Mouse (Mus musculus) gastrocnemius, postnatal 4 days (tissue): ENCODE results near the gene Gm20708. TPM values are rescaled to one million over a fixed set of nuclear protein-coding genes. Genes with fewer than 3 reads are reported as not detected.
"Not testable (repeated sequence)": the region's sequence is repeated elsewhere in the genome, so short reads cannot be mapped to it uniquely, and the experiment has no call there.

Experiments used
- DNase-seq, 2 experiments: peaks; one replicate each; pipeline ENCODE4 v3.0.0; 2021 to 2022; ENCODE audit warnings: low spot score in 2 of 2, mixed read lengths in 2 of 2
- total RNA-seq, 2 experiments: library from RNA; stranded (reverse); gene quantifications; 2 replicates each; pipeline ENCODE4 v1.2.3; 2021

Gm20708 gene
- total RNA-seq, 2 experiments from 2014 or later, result 3.3 to 3.6 TPM

- DNase-seq, result peak; percentile 50 to 82
These were observed 28.8 kb upstream of the Gm20708 start for GRCm38 (mm10) chr11:117780582-117781111.

DNA sequence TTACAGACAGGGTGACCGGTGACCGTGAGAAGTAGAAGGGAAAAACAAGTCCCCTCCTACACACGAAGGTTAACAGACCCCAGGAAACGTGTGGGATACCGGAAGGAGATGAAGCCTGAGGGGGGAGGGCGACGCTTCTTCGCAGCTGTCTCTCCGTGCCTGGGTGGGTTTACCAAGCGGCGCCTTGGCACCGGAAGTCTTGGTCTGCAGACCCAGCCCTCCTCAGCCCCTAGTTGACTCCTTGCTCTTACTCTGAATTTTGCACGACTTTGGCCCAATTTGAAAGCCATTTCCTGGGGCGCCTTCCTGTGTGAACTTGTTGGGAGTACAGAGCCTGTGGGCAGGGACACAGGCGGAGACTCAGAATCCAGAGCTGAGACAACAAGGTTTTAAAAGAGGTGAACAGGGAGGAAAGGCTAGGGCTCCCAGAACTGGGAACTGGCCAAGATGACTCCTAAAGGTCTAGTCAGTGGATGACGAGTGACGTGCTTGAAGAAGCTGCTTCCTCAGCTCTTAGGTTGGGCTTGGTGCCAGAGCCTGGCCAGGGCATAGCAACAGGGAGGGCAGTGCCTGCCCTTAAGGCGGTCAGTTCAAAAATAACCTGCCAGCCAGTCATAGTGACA, 28.2 kb upstream of the Gm20708 start:
- DNase-seq, result peak in 1 of 2 experiments; percentile 65

- no peak for DNase-seq
These were observed 27.3 kb upstream of the Gm20708 start, which contains the start of the genes Tmc8 and Tmc6 for GRCm38 (mm10) chr11:117781993-117782704. Tmc8 (plus strand) TSS chr11:117782076. Tmc6 (minus strand) TSS chr11:117782198.

GRCm38 (mm10) chr11:117782705-117783034, 26.8 kb upstream of the Gm20708 start:
- DNase-seq, result no peak

DNA sequence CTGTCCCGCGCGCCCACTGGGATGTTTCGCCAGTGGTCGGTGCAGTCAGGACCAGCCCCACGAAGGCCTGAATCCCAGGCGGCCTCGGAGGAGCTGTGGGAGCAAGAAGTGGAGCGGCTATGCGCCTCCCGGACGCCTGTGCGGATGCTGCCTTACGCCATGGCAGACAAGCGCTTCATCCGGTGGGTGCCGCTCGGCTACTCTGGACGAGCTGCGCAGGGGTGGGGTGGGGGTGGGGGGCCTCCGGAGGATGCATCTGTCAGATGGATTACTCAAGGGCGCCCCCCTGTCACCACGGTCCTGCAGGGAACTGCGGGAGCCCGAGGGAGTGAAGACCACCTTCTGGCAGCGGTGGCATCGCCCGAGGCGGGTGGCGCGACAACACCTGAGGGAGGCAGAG, 26.4 kb upstream of the Gm20708 start:
- DNase-seq, result peak; percentile 49 to 63

GRCm38 (mm10) chr11:117783683-117784309, 25.7 kb upstream of the Gm20708 start:
- DNase-seq, result no peak

GRCm38 (mm10) chr11:117786294-117786693, 23.2 kb upstream of the Gm20708 start:
- peak in 1 of 2 experiments; percentile 50 for DNase-seq

DNA sequence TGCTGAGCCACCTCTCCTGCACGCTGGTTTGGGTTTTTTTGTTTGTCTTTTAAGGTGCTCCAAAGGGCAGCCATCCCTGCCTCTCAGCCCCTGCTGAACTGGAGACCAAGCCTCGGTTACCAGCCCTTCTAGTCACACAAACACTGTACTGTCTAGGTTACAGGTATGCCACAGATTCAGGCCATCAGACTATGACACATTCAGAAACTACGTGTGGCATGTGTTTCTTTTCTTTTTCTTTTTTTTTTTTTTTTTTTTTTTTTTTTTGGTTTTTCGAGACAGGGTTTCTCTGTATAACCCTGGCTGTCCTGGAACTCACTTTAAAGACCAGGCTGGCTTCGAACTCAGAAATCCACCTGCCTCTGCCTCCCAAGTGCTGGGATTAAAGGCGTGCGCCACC, 21.0 kb upstream of the Gm20708 start:
- DNase-seq, result not testable (repeated sequence)

DNA sequence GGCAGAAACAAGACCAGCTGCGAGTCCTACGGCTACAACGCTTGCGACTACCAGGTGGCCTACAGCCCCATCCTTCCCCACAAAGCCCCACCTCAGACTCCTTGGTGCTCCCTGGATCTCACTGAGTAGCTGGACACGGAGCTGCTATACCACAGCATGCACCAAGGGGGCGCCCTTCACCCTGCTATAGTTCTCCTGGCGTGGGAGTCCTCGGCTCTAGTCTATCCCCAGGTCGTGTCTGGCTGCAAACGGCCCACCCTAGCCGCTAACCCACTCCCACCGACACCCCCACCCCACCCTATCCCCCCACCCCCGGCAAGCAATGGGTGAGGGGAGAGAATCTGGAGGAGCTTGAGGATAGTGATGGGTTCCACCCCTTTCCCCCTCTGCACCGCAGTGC, 19.2 kb upstream of the Gm20708 start:
- peak; percentile 68 to 73 for DNase-seq

DNA sequence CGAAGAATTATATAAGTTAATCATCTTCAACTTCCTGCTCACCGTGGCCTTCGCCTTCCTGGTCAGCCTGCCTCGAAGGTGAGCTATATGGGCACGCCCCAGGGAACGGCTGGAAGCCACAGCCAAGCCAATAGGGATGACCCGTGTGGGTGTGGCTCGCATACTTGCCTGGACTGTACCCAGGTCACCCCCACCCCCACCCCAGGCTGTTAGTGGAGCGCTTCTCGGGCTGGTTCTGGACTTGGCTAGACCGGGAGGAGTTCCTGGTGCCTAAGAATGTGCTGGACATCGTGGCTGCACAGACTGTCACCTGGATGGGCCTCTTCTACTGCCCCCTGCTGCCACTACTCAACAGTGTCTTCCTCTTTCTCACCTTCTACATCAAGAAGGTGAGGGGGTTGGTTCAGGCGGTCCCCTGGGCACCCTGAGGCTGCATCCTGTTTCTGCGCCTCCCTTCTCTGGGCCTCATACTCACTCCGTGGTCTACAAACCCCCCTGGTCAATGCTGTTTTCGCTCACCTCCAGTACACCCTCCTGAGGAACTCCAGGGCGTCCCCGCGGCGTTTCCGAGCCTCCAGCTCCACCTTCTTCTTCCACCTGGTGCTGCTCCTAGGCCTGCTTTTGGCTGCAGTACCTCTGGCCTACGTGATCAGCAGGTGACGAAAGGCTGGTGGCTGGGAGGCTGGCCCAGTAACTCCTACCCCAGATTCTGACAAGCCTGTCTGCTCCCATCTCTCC, 18.6 kb upstream of the Gm20708 start:
- DNase-seq, result no peak

DNA sequence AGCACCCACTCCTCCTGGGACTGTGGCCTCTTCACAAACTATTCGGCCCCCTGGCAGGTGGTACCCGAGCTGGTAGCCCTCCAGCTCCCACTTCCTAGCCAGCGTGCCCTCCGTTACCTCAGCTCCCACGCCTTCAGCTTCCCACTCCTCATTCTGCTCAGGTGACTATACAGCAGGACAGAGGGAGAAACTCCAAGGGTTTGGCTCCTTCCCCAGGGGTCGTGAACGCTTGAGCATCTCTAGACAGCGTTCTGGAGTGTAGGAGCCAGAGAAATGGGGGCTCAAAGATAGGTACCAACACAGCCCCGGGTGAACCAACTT, 18.1 kb upstream of the Gm20708 start:
- no peak for DNase-seq

DNA sequence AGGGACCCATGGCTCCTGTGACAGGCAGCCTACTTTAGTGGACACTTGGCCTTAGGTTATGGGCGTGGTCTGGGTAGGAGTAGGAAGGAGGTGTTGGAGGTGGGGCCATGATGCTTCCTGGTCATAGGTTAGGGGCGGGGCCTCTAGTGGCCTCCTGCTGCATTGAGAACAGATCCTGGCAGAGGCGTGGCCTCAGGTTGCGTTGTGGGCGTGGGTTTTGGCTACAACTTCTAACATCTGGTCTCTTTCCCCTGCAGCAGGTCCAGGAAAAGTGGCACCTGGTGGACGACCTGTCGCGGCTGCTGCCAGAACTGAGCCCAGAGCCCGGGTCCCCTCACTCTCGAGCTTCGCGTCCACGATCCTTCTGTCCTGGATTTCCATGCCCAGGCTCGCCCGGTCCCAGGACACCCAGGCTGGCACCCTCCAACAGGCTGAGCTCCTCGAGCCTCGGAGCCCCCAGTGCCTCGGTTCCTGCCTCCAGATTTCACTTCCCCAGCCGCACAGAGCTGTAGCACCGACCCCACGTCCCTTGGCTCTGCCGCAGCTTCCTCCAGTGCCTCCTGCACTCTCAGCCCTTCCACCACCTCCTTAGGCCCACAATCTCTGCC, 17.1 kb upstream of the Gm20708 start:
- DNase-seq, result no peak

DNA sequence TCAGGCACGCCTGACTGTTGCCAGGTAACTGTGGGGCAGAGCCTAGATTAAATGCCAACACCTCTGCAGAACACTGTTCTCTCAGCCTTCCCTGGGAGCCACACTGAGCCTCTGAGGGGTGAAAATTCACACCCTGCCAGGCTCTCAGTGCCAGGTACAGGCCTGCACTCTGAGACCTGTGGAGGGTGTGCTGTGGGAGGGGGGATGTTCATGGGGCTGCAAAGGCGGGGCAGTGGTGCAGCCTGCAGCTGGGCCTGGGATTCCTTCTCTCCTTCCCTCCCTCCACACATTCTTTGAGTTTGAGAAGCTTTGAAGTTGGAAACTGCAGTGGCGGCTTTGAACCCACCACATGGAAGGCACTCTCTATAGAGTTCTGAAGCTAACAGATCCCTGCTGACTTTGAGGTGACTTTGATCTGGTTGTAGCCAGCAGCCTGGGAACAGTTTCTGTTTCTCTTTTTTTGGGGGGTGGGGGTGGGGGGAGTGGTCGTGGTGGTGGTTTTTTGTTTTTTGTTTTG, 15.4 kb upstream of the Gm20708 start:
- no peak for DNase-seq

DNA sequence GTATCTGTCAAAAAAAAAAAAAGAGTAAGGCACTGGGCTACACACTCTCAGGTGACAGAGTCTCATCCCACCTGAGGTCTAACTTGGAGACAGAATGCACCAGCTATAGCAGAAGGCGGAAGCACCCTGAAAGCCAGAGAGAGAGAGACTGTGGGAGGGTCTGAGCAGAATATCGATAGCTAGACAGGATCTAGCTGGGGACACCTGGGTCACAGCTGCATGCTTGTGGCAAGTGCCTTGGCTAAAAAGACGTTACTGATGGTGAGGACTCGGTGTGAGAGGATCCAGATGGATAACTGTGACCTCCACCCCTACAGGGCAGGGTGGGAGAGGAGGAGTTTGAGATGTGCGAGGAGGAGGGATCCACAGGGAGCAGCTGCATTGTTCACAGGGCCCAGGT, 12.5 kb upstream of the Gm20708 start:
- DNase-seq, result no peak

GRCm38 (mm10) chr11:117797511-117798159, 11.8 kb upstream of the Gm20708 start, which contains the start of gene 6030468B19Rik:
6030468B19Rik (plus strand) TSS chr11:117797660.
- DNase-seq, result no peak

DNA sequence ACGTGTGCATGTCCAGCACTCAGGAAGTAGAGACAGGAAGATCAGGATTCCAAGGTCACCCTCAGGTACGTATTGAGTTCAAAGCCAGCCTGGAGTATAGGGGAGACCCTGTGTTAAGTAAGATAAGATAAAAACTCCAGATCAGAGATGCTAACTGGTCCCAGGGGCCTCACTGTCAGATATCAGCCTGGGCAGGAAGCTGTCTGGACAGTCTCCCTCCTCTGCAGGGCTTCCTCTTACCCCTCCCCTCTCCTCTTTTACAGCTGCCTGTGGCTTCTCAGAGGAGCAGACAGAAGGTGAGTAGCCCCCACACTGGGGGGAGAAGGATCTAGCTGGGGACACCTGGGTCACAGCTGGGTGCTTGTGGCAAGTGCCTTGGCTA, 11.3 kb upstream of the Gm20708 start:
- DNase-seq, result no peak

DNA sequence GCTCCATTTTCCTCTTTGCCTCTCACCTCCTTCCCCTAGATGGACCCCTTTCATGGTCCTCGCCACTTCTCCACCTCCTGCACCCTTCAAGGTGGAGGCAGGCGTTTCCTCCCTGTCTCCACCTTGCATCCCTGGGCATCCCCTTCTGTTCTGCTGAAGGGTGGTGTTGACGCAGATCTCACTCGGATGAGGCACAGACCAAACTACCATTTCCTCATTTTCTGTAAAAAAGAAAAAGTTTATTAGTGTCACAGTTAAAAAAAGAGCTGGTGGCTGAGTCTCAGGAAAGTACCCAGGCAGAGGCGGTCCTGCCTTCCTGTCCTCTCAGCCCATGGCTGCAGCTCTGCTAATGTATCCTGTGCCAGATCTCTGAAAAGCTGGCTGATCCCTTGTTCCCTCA, 10.3 kb upstream of the Gm20708 start:
- no peak for DNase-seq

GRCm38 (mm10) chr11:117800038-117800437, 9.4 kb upstream of the Gm20708 start:
- DNase-seq, result no peak

DNA sequence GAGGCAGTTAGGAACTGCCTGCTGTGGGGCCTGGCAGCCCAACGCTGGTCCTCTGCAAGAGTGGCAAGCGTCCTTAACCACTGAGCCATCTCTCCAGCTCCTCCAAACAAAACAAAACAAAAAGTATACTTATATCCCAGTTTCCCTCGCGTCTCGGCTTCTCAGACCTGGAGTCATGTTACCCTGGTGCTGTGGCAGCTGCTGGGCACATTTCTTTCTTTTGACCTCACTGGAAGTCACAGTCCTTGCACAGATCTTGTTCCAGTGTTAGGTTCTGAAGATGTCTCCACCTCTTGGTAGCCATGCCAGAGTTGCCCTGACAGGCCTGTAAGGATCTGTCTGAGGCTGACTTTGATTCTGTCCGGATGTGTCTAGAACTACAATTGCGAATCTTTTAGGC, 7.8 kb upstream of the Gm20708 start:
- no peak for DNase-seq

DNA sequence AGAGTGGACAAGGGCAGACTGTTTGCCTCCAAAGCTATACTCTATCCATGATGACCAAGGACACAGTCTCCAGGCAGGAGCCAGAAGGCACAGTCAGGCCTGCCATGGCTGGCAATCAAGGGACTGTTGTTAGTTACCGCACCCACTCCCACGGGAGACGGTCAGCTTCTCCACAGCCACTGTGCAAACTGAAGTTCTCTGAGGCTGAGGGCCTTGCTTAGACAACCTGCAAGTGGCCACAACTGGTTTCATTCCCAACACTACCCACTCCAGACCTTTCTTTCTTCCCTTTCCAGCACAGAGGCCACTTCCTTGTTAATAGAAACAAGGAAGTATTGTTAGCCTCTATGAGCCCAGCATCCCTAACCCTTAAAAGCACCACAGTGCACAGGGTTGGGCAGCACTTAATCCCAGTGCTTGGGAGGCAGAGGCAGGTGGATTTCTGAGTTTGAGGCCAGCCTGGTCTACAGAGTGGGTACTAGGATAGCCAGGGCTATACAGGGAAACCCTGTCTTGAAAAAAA, 6.2 kb upstream of the Gm20708 start:
- DNase-seq, result no peak
